Mouse (Mus musculus) ES-E14 (cell line): ENCODE results near the gene Btbd16. TPM values are rescaled to one million over a fixed set of nuclear protein-coding genes. Genes with fewer than 3 reads are reported as not detected.

Experiments
- DNase-seq: peaks from one replicate; pipeline ENCODE4 v3.0.0-alpha.2; 2013; ENCODE audit warnings: low read depth, low spot score
- H3K27ac ChIP-seq: 2 replicates; pipeline ENCODE4 v1.5.1; 2012; ENCODE audit warnings: low read depth, mild to moderate bottlenecking, low read length, moderate library complexity, mixed read lengths; ENCODE audit not compliant: poor library complexity, insufficient read depth, severe bottlenecking
- H3K36me3 ChIP-seq: 2 replicates; pipeline ENCODE4 v1.6.1; 2012; ENCODE audit warnings: mild to moderate bottlenecking, low read length, moderate library complexity, mixed read lengths; ENCODE audit not compliant: control insufficient read depth, poor library complexity, insufficient read depth, severe bottlenecking
- H3K4me1 ChIP-seq, 2 experiments: fragments of 150-350 bp in 1 of 2; sonication (generic) in 1 of 2; 2 replicates each; pipeline ENCODE4 v1.6.1; 2012; ENCODE audit warnings: low read length in 2 of 2, mild to moderate bottlenecking in 1 of 2, mixed read lengths in 1 of 2; ENCODE audit not compliant: control insufficient read depth in 2 of 2, insufficient read depth in 2 of 2, poor library complexity in 1 of 2
- H3K4me3 ChIP-seq, 2 experiments: fragments of 150-350 bp in 1 of 2; sonication (generic) in 1 of 2; 2 replicates each; pipeline ENCODE4 v1.5.1; 2012; ENCODE audit warnings: low read length in 2 of 2, low read depth in 1 of 2, mild to moderate bottlenecking in 1 of 2, mixed read lengths in 1 of 2; ENCODE audit not compliant: insufficient read depth in 1 of 2, poor library complexity in 1 of 2, severe bottlenecking in 1 of 2
- H3K9ac ChIP-seq: 2 replicates; pipeline ENCODE4 v1.6.1; 2012; ENCODE audit warnings: low read depth, mild to moderate bottlenecking, low read length, mixed read lengths; ENCODE audit not compliant: poor library complexity, insufficient read depth, severe bottlenecking
- H3K9me3 ChIP-seq: fragments of 150-350 bp; sonication (generic); 2 replicates; pipeline ENCODE4 v1.6.1; 2012; ENCODE audit warnings: low read depth, mild to moderate bottlenecking, low read length; ENCODE audit not compliant: control insufficient read depth, insufficient read depth
- CHD2 ChIP-seq: IDR thresholded peaks from 2 replicates; pipeline ENCODE4 v1.6.1; 2014; ENCODE audit warnings: mild to moderate bottlenecking, low read depth, low read length, inconsistent platforms
- HCFC1 ChIP-seq: IDR thresholded peaks from 2 replicates; pipeline ENCODE4 v1.6.1; 2012; ENCODE audit warnings: low read length, inconsistent platforms, borderline replicate concordance; ENCODE audit not compliant: insufficient read depth
- MAFK ChIP-seq: IDR thresholded peaks from 2 replicates; pipeline ENCODE4 v1.6.1; 2014; ENCODE audit warnings: mild to moderate bottlenecking, low read depth, low read length, inconsistent platforms; ENCODE audit not compliant: insufficient read depth
- ZC3H11A ChIP-seq: IDR thresholded peaks from 2 replicates; pipeline ENCODE4 v1.6.1; 2012; ENCODE audit warnings: low read depth, mild to moderate bottlenecking, inconsistent platforms, low read length, borderline replicate concordance
- ZNF384 ChIP-seq: IDR thresholded peaks from 2 replicates; pipeline ENCODE4 v1.6.1; 2012; ENCODE audit warnings: low read depth, low read length, inconsistent platforms
- in situ Hi-C, 2 experiments: fragments of 600-800 bp; cut with MboI; formaldehyde crosslinking; loops; one replicate each; pipeline ENCODE4 v1.15.1; 2025; ENCODE audit warnings: low sequenced_read_pairs in 2 of 2, inconsistent platforms in 1 of 2; ENCODE audit not compliant: unreplicated experiment in 2 of 2
- total RNA-seq: library from RNA; depleted of rRNA; stranded (reverse); fragments of 300-350 nt; gene quantifications from 2 replicates; pipeline ENCODE4 v1.2.3, GENCODE M21; 2012

The Btbd16 gene
- total RNA-seq, 1 experiment: 0.09 TPM

GRCm38 (mm10) chr7:130787537-130787936, 13.7 kb downstream of the Btbd16 start:
- Histone ChIP-seq H3K27ac (no peak overlapping the region), H3K4me3 (no peak overlapping the region), H3K4me1 (peaks cover 0 to 4% of the 10 kb centered on the region in 2 experiments; a peak in 1 of 4 replicates), H3K36me3 (no peaks in the 10 kb centered on the region), H3K9me3 (no peaks in the 10 kb centered on the region), H3K9ac (no peak overlapping the region)
- DNase-seq: no peak
- TF ChIP-seq MAFK (no peak), HCFC1 (no peak), ZNF384 (no peak)
- in situ Hi-C loops: no loop called here

GRCm38 (mm10) chr7:130788950-130789349, 15.1 kb downstream of the Btbd16 start:
- TF ChIP-seq ZNF384: peak; percentile 100
- TF ChIP-seq ZC3H11A: no peak
- peak; percentile 38; the same call in 1 of the 2 replicates for TF ChIP-seq MAFK
- 0 out of 2 replicates have a peak, but pooled peaks have one; percentile 51 for TF ChIP-seq HCFC1
- H3K4me3 ChIP-seq: peak overlapping the region; percentile 56
- no peaks in the 10 kb centered on the region for H3K36me3 ChIP-seq
- H3K27ac ChIP-seq: no peak overlapping the region
- peak; percentile 29 for DNase-seq
- no peaks in the 10 kb centered on the region for H3K9me3 ChIP-seq
- H3K9ac ChIP-seq: no peak overlapping the region; the same call in 1 of the 2 replicates
- in situ Hi-C loops: no loop called here
- H3K4me1 ChIP-seq: peaks cover 0 to 4% of the 10 kb centered on the region in 2 experiments; a peak in 1 of 4 replicates

GRCm38 (mm10) chr7:130789456-130789855, 15.6 kb downstream of the Btbd16 start:
- peaks cover 0 to 4% of the 10 kb centered on the region in 2 experiments; a peak in 1 of 4 replicates for H3K4me1 ChIP-seq
- H3K4me3 ChIP-seq: no peak overlapping the region
- TF ChIP-seq ZC3H11A (no peak), HCFC1 (no peak), ZNF384 (no peak), CHD2 (no peak), MAFK (no peak)
- no peak for DNase-seq
- H3K27ac ChIP-seq: no peak overlapping the region
- H3K9ac ChIP-seq: no peak overlapping the region
- in situ Hi-C loops: no loop called here
- no peaks in the 10 kb centered on the region for H3K9me3 ChIP-seq
- no peaks in the 10 kb centered on the region for H3K36me3 ChIP-seq

- Histone ChIP-seq H3K4me3 (no peak overlapping the region), H3K4me1 (peaks cover 0 to 8% of the 10 kb centered on the region in 2 experiments; a peak in 2 of 4 replicates), H3K9ac (no peak overlapping the region), H3K9me3 (no peaks in the 10 kb centered on the region), H3K36me3 (no peaks in the 10 kb centered on the region), H3K27ac (no peak overlapping the region)
- TF ChIP-seq ZNF384 (no peak), HCFC1 (no peak), ZC3H11A (no peak), CHD2 (no peak), MAFK (no peak)
- in situ Hi-C loops: no loop called here
- DNase-seq: no peak
Measured at GRCm38 (mm10) chr7:130793671-130794070, 19.8 kb downstream of the Btbd16 start.

DNA sequence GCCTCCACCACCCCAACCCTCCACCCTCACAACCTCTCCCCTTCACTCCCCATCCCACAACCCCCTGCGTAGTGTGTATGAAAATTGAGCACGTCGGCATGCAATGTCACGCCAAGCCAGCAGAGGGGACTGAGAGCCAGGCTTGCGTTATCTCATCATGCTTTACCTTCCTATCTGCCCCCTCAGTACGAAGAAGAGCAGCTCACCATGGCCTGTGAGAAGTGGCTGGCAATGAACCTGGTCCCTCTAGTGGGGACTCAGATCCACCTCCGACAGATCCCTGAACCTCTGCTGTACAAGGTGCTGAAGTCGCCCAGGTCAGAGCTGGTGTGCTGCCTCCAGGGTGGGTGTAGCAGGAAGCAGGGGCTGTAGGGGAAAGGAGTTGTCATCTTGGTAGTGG, 22.9 kb downstream of the Btbd16 start:
- no peaks in the 10 kb centered on the region for H3K36me3 ChIP-seq
- TF ChIP-seq ZC3H11A: no peak
- no peak for TF ChIP-seq ZNF384
- TF ChIP-seq CHD2: no peak
- no peak for TF ChIP-seq MAFK
- no peak for TF ChIP-seq HCFC1
- no peak overlapping the region for H3K4me3 ChIP-seq
- peak; percentile 47 for DNase-seq
- in situ Hi-C loops: no loop called here
- no peaks in the 10 kb centered on the region for H3K9me3 ChIP-seq
- H3K4me1 ChIP-seq: peaks cover 0 to 7% of the 10 kb centered on the region in 2 experiments; a peak in 2 of 4 replicates
- no peak overlapping the region for H3K27ac ChIP-seq
- no peak overlapping the region; the same call in 1 of the 2 replicates for H3K9ac ChIP-seq
